Mouse (Mus musculus) CD8-positive naive resting alpha-beta T cell, adult 2 months (primary cell): Measurements from ENCODE around the gene Rnf169.
"Not testable (repeated sequence)": the region's sequence is repeated elsewhere in the genome, so short reads cannot be mapped to it uniquely, and the experiment has no call there.

Source experiments
- DNase-seq, 2 experiments: peaks; one replicate each; pipeline ENCODE4 v3.0.0; 2022; ENCODE audit warnings: low read depth in 2 of 2, low spot score in 2 of 2

Gene Rnf169

DNA sequence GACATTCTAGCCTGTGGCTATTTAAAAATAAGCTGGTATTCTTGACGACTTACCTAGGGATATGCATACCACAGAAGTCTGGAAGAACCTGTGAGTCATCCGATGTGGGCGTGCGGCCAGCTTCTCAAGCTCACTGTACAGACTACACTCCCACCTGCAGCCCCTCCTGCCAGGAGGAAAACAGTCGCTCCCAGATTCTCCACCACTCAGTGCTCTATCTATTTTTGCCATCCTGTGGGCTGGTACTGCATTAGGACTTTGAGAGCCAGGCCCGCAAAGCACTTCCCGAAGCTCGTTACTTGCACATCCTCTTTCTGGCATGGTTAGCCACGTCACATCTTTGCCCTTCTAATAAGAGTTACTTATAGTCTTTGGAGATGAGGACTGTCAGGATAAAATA is 32.9 kb downstream of the Rnf169 start:
- no peak for DNase-seq

DNA sequence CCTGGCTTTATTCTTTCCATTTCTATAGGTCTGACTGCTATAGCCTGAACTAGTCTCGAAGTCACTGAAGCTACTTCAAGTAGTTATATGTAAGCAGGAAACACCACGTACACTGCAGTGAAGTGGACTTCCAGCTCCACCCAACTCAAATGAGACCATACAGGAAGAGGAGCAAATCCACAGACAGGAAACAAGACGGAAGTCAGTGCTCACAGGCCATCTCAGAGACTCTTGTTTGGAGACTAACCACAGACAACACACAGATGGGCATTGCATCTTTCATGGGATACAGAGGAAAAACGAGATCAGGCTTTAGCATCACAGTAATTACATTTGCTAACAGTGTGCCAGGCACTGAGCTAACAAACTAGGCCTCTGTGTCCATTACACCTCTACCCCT is 33.9 kb downstream of the Rnf169 start:
- DNase-seq, result no peak

DNA sequence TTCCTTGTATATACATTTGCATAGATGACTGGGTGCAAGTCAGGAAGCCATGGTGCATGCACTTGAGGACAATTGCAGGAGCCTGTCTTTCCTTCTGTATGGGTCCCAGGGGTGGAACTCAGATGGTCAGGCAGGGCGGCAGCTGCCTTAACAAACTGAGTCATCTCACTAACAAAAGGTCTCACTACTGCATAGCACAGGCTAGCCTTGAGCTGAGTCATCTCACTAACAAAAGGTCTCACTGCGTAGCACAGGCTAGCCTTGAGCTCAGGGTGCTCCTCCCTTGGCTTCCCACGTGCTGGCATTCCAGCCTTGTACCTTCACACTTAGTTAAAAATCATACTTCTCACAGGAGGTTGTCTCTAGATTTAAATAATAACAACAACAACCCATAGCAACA is 34.3 kb downstream of the Rnf169 start:
- DNase-seq, result no peak

DNA sequence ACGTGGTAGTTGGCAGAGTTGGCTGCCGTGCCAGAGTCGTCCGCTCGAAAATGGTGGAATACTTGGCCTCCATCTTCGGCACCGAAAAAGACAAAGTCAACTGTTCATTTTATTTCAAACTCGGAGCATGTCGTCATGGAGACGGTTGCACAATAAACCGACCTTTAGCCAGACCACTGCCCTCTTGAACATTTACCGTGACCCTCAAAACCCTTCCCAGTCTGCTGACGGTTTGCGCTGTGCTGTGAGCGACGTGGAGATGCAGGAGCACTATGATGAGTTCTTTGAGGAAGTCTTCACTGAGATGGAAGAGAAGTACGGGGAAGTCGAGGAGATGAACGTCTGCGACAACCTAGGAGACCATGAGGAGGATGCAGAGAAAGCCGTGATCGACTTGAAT is 35.2 kb downstream of the Rnf169 start:
- DNase-seq, result not testable (repeated sequence)

- DNase-seq, result no peak
Measured at GRCm38 (mm10) chr7:99944520-99944919, 35.7 kb downstream of the Rnf169 start.

- DNase-seq, result no peak
Measured at GRCm38 (mm10) chr7:99940669-99941068, 39.6 kb downstream of the Rnf169 start.

GRCm38 (mm10) chr7:99935758-99936157 is 44.5 kb downstream of the Rnf169 start:
- no peak for DNase-seq

DNA sequence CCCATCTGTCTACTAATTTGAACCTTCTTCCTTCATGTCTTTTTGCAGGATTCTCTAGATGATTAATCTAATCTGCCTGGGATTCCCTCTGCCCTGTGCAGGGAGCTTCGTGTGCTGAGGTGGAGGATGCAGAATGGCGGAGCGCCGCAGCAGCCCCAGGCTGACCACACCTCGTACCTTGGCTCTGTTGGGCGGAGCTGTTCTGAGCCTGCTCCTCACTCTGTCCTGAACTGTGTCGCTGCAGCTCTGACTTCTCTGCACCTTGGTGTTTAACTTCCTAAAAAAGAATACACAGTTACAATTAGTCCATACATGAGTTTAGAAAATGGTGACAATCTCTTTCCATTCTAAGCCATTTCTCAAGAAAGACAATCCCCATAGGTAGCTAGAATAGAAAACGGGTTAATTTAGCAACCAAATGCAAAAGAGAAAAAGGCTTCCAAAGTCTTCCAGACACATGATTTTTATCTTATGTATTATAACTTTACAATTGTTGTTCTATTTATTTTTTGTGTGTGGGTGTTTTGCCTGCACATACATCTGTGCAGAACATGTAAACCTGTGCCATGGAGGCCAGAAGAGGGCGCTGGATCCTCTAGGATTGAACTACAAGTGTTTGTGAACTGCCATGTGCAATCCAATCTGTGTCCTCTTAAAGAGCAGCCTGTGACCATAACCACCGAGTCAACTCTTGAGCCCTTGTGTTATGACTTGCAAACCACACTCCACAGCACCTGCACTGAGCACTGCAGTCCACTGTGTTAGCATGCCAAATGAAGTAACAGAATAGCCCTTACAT is 53.1 kb downstream of the Rnf169 start:
- peak in 1 of 2 experiments; percentile 28 for DNase-seq

- DNase-seq, result no peak
Measured at GRCm38 (mm10) chr7:99920416-99920815, 59.8 kb downstream of the Rnf169 start.

GRCm38 (mm10) chr7:99919971-99920370 is 60.3 kb downstream of the Rnf169 start:
- DNase-seq, result no peak

- no peak for DNase-seq
Measured at GRCm38 (mm10) chr7:99919164-99919563, 61.1 kb downstream of the Rnf169 start.

- no peak for DNase-seq
Measured at GRCm38 (mm10) chr7:99917320-99917844, 62.9 kb downstream of the Rnf169 start.

GRCm38 (mm10) chr7:99916741-99917319 is 63.4 kb downstream of the Rnf169 start:
- peak in 1 of 2 experiments; percentile 39 for DNase-seq

DNA sequence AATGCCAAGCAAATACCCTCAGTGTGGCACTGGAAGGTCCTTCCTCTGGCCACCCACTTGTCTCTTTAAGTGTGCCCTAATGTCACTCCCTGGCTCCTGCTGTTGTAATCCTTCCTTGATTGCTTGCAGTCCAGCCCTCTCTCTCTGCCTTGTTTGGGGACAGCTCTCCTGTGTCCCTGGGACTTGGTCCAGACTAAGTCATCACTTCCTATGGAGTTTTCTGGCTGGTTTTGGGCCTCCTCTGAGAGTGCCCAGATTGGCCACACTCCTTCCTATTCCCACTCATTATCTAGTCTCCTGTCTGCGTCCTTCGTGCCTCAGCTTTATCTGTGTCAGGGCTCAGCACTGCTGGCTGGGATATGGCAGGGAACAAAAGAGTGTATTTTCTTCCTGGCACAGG is 64.7 kb downstream of the Rnf169 start:
- DNase-seq, result no peak

GRCm38 (mm10) chr7:99914316-99914715 is 65.9 kb downstream of the Rnf169 start:
- no peak for DNase-seq

DNA sequence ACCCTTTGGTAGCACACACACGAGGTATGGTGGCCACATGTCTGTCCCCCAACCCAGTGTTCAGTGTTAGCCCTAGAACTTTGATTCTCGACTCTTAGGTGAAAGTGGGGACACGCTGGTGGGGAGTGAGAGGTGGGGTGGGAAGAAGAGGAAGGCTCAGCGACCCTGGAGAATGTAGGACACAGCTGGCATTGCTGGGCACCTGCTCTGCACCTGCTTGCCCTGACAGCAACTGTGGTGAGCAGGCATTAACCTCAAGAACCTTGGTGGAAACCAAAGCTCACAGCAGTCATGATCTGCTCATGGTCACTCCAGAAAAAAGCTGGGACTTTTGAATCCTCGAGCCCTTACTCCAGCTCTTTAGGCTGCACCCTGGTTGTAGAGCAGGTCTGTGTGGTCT is 69.2 kb downstream of the Rnf169 start:
- no peak for DNase-seq

- no peak for DNase-seq
Measured at GRCm38 (mm10) chr7:99907463-99907862, 72.8 kb downstream of the Rnf169 start.

- no peak for DNase-seq
Measured at GRCm38 (mm10) chr7:99906346-99906745, 73.9 kb downstream of the Rnf169 start.

DNA sequence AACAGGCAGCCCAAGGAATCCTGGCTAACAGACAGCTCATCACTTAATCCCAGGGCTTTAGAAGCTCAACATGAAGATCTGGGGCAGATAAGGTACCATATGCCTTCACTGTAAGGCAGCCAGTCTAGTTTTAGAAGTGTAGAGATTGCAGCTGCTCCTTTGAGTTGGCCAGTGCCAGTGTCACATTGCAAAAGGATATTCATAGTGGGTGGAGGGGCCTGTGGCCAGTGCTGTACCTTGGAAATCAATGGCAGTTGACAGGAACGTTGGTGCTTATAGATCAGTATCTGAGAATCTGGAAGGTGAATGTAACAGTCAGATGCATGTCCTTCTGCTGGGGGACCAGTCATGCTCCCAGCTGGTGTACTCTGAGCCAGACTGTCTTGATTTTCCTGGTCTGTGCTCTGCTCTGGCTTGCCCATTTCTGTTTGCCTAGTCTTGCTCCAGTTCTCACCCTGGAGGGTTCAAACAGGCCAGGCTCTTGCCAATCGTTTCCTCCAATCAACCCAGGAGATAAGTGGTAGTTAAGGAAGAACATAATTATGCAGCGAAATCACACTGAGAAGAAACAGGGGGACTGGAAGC is 75.7 kb downstream of the Rnf169 start:
- no peak for DNase-seq

GRCm38 (mm10) chr7:99902918-99903665 is 77.2 kb downstream of the Rnf169 start:
- no peak for DNase-seq

- DNase-seq, result no peak
Measured at GRCm38 (mm10) chr7:99902208-99902607, 78.0 kb downstream of the Rnf169 start.
